Mouse (Mus musculus) liver, adult 10 weeks (tissue): ENCODE results near the gene Sprr2h. TPM values are rescaled to one million over a fixed set of nuclear protein-coding genes. Genes with fewer than 3 reads are reported as not detected.

Experiments
- polyA plus RNA-seq: library from polyadenylated mRNA; stranded (reverse); fragments of 350-450 nt; fragmentation: Illumina TruSeq; extraction: RNeasy Lipid Tissue Mini Kit (QIAGEN cat#74804); gene quantifications from one replicate; pipeline ENCODE4 v1.2.3, GENCODE M21; 2014; ENCODE audit warnings: low read depth, low replicate concordance

Sprr2h gene
- polyA plus RNA-seq, result not detected

DNA sequence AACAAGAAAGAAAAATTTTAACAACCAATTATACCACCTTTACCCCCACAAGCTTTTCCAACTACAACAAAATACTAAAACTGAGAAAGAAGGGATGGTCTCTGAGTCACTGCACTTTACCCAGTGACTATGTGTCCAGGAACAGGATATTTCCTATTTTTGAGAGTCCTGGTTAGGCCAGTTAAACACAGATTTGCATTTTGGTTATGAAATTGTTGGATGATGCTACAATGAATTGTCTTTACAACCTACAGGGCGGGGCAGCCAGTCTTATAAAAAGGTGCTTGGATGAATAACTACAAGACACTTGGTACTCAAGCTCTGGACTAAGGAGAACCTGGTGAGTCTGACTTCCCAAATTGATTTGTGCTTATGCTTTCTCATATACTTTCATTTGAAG lies at the start of gene Sprr2h:
TSS of gene Sprr2h (plus strand) at position 301 of the 400 bp plus-strand sequence.

DNA sequence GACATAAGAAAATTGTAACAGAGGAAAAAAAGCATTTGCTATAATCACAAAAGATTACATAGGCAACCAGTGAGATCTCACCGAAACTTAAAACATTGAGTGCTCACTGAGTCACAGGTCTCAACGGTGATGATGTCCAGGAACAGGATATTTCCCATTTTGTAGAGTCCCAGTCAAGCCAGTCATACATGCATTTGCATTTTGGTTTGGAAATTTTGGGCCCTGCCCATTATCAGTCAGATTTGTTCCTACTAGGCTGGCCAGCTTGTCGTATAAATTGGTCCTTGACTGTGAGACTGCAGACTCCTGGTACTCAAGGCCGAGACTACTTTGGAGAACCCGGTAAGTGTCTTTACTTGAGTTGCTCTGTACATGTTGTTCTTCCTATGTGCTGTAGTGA lies 46.6 kb upstream of the Sprr2h start, which contains the start of gene Sprr2d:
TSS of gene Sprr2d (plus strand) at position 301 of the 400 bp plus-strand sequence.

DNA sequence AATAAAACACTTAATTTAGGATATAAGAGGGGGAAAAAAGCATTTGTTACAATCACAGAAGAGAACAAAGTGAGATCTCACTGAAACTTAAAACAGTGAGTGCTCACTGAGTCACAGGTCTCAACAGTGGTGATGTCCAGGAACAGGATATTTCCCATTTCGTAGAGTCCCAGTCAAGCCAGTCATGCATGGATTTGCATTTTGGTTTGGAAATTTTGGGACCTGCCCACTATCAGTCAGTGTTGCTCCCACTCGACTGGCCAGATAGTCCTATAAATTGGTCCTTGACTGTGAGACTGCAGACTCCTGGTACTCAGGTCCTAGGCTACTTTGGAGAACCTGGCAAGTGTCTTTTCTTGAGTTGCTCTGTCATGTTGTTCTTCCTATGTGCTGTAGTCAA lies 33.6 kb upstream of the Sprr2h start, which contains the start of gene Sprr2e:
TSS of gene Sprr2e (plus strand) at position 301 of the 400 bp plus-strand sequence.

DNA sequence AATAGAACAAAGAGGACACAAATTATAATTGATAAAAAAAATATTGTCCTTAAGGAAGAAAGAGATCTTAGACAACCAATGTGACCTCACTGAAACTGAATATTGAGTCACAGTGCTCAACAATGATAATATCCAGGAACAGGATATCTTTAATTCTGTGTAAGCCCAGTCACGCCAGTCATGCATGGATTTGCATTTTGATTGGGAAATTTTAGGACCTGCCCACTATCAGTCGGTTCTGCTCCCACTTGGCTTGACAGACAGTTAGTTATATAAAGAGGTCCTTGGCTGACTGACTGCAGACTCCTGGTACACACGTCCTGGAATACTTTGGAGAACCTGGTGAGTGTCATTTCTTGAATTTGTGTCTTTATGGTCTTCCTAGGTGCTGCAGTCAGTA lies 20.6 kb upstream of the Sprr2h start, which contains the start of gene Sprr2f:
TSS of gene Sprr2f (plus strand) at position 301 of the 400 bp plus-strand sequence.

DNA sequence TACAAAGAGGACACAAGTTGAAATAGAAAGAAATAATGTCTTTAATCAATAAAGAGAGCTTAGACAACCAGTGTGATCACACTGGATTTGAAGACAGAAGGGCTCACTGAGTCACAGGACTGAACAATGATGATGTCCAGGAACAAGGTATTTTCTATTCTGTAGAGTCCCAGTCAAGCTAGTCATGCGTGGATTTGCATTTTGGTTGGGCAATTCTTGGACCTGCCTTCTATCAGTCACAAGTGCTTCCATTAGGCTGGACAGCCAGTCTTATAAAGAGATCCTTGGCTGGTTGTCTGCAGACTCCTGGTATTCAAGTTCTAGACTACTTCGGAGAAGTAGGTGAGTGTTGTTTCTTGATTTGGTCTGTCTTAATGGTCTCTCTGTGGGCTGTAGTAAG lies 22.2 kb downstream of the Sprr2h start, which contains the start of gene Sprr2i:
TSS of gene Sprr2i (plus strand) at position 301 of the 400 bp plus-strand sequence.

DNA sequence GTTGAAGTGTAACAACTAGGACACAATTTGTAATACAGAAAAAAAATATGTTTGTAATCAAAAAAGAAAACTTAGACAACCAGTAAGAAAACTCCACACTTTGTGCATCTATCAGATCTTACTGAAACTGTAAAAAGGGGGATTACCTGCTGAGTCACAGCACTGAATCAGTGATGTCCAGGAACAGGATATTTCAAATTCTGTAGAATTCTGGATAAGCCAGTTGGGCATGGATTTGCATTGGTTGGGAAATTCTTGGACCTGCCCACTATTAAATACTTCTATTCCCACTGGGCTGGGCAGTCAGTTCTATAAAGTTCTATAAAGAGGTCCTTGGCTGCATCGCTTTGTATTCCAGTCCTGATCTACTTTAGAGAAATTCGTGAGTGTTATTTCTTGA lies 32.3 kb downstream of the Sprr2h start, which contains the start of gene Sprr2j-ps:
TSS of gene Sprr2j-ps (plus strand) at position 301 of the 400 bp plus-strand sequence.

DNA sequence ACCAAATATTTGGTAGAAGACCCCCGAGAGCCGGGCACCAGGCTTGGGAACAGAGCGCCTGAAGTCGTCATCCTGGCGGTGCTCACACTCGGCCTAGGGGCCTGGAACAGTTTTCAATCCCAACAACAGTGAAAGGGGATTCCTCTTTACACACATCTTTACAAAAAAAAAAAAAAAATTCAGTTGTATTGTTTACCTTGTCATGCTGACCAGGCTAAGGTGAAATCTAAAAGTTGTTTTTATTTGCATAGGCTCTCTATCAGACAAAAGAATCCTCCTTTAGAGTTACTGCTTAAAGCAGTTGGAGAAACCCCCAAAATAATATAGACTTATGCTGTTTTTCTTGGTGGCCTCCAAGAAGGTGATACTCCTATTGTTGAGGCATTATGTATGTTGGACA lies 43.8 kb downstream of the Sprr2h start, which contains the start of gene Gm9774:
TSS of gene Gm9774 (minus strand) at position 101 of the 400 bp plus-strand sequence.

DNA sequence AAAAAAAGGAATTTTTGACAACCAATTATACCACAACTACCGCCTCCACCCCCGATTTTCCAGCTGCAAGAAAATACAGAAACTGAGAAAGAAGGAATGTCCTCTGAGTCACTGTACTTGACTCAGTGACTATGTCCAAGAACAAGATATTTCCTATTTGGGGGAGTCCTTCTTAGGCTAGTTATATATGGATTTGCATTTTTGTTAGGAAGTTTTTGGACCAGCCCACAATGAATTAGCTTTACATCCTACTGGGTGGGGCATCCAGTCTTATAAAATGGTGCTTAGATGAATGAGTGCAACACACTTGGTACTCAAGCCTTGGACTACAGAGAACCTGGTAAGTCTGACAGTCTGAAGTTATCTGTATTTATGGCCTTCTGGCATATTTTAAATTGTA lies 46.8 kb downstream of the Sprr2h start, which contains the start of gene Sprr2k:
TSS of gene Sprr2k (plus strand) at position 301 of the 400 bp plus-strand sequence.

Other genes starting within 250 kb of the Sprr2h start
- not detected for gene Lelp1, start 242.9 kb upstream of the Sprr2h start, polyA plus RNA-seq
- not detected for gene Sprr2a1, start 169.9 kb upstream of the Sprr2h start, polyA plus RNA-seq
- not detected for gene Sprr2a2, start 169.8 kb upstream of the Sprr2h start, polyA plus RNA-seq
- gene Sprr2a3, start 100.3 kb upstream of the Sprr2h start, polyA plus RNA-seq, result not detected
- not detected for gene Sprr2b, start 69.1 kb upstream of the Sprr2h start, polyA plus RNA-seq
- gene Sprr2d, start 46.5 kb upstream of the Sprr2h start, polyA plus RNA-seq, result not detected
- gene Sprr2e, start 33.5 kb upstream of the Sprr2h start, polyA plus RNA-seq, result not detected
- not detected for gene Sprr2f, start 20.5 kb upstream of the Sprr2h start, polyA plus RNA-seq
- not detected for gene Sprr2i, start 22.3 kb downstream of the Sprr2h start, polyA plus RNA-seq
- not detected for gene Sprr2j-ps, start 32.4 kb downstream of the Sprr2h start, polyA plus RNA-seq
- 5.1 TPM for gene Gm9774, start 43.7 kb downstream of the Sprr2h start, polyA plus RNA-seq
- not detected for gene Sprr2k, start 46.9 kb downstream of the Sprr2h start, polyA plus RNA-seq
- not detected for gene Sprr1b, start 53.1 kb downstream of the Sprr2h start, polyA plus RNA-seq
- gene Sprr3, start 73.0 kb downstream of the Sprr2h start, polyA plus RNA-seq, result not detected
- gene Sprr1a, start 100.2 kb downstream of the Sprr2h start, polyA plus RNA-seq, result not detected
- not detected for gene Sprr4, start 114.8 kb downstream of the Sprr2h start, polyA plus RNA-seq
- not detected for gene 2310046K23Rik, start 148.8 kb downstream of the Sprr2h start, polyA plus RNA-seq
- not detected for gene Ivl, start 188.1 kb downstream of the Sprr2h start, polyA plus RNA-seq
- not detected for gene Smcp, start 203.3 kb downstream of the Sprr2h start, polyA plus RNA-seq
- gene 2210017I01Rik, start 221.8 kb downstream of the Sprr2h start, polyA plus RNA-seq, result not detected
- gene Lce6a, start 236.0 kb downstream of the Sprr2h start, polyA plus RNA-seq, result not detected